Mouse (Mus musculus): ENCODE measurements at regions not wholly inside any gene's neighbourhood (a gene's known extent, or its start where the extent isn't known, plus 50 kb on each side); places are given as distances from the start of the nearest gene placed in this dataset.
A peak's percentile ranks its signal among the peaks of the same experiment; 100 is the strongest.

GRCm38 (mm10) chr8:92133484-92134406 lies 223.7 kb upstream of the Irx5 start:
- DNase-seq: no peak
- intact Hi-C loops (cut with DNase I): no loop called here

GRCm38 (mm10) chr8:92132949-92133348 lies 224.5 kb upstream of the Irx5 start:
- intact Hi-C loops (cut with DNase I): no loop called here
- no peak for DNase-seq

- no peak for DNase-seq
- intact Hi-C loops (cut with DNase I): no loop called here
Measured at GRCm38 (mm10) chr8:92132526-92132925, 224.9 kb upstream of the Irx5 start.

GRCm38 (mm10) chr8:92130025-92130557 lies 227.3 kb upstream of the Irx5 start:
- intact Hi-C loops (cut with DNase I): no loop called here
- no peak for DNase-seq

- DNase-seq: peak; percentile 45 to 60
Measured at GRCm38 (mm10) chr8:92129241-92130015, 228.0 kb upstream of the Irx5 start.

GRCm38 (mm10) chr8:92125631-92126030 lies 231.8 kb upstream of the Irx5 start:
- intact Hi-C loops (cut with DNase I): no loop called here
- no peak for DNase-seq

More at GRCm38 (mm10) chr8:92129241-92130015, 228.0 kb upstream of the Irx5 start:
- intact Hi-C loops (cut with DNase I): no loop called here

GRCm38 (mm10) chr8:92121296-92121695 lies 236.1 kb upstream of the Irx5 start:
- intact Hi-C loops (cut with DNase I): loop anchor here (5.0 kb wide), 1 partner anchor 324 kb away; no protein-coding TSS in a partner anchor

GRCm38 (mm10) chr8:92115479-92116267 lies 241.8 kb upstream of the Irx5 start:
- no peak for DNase-seq

More at GRCm38 (mm10) chr8:92121296-92121695, 236.1 kb upstream of the Irx5 start:
- no peak for DNase-seq

GRCm38 (mm10) chr8:92114311-92115275 lies 242.8 kb upstream of the Irx5 start:
- intact Hi-C loops (cut with DNase I): no loop called here

More at GRCm38 (mm10) chr8:92115479-92116267, 241.8 kb upstream of the Irx5 start:
- intact Hi-C loops (cut with DNase I): no loop called here

GRCm38 (mm10) chr8:92113901-92114300 lies 243.5 kb upstream of the Irx5 start:
- no peak for DNase-seq
- intact Hi-C loops (cut with DNase I): no loop called here

More at GRCm38 (mm10) chr8:92114311-92115275, 242.8 kb upstream of the Irx5 start:
- DNase-seq: no peak

- intact Hi-C loops (cut with DNase I): no loop called here
Measured at GRCm38 (mm10) chr8:92113386-92113785, 244.0 kb upstream of the Irx5 start.

GRCm38 (mm10) chr8:92104561-92104960 lies 252.9 kb upstream of the Irx5 start:
- intact Hi-C loops (cut with DNase I): no loop called here
- no peak for DNase-seq

More at GRCm38 (mm10) chr8:92113386-92113785, 244.0 kb upstream of the Irx5 start:
- DNase-seq: no peak

GRCm38 (mm10) chr8:92102521-92102920 lies 254.9 kb upstream of the Irx5 start:
- intact Hi-C loops (cut with DNase I): no loop called here
- no peak for DNase-seq

- no peak for DNase-seq
- intact Hi-C loops (cut with DNase I): no loop called here
Measured at GRCm38 (mm10) chr8:92095276-92095675, 262.1 kb upstream of the Irx5 start.

GRCm38 (mm10) chr8:92084124-92084523 lies 273.3 kb upstream of the Irx5 start:
- intact Hi-C loops (cut with DNase I): no loop called here
- no peak for DNase-seq

GRCm38 (mm10) chr8:92081900-92082299 lies 275.5 kb upstream of the Irx5 start:
- intact Hi-C loops (cut with DNase I): no loop called here
- peak; percentile 9 to 37 for DNase-seq

- intact Hi-C loops (cut with DNase I): no loop called here
Measured at GRCm38 (mm10) chr8:92080852-92081251, 276.6 kb upstream of the Irx5 start.

GRCm38 (mm10) chr8:92077611-92078010 lies 275.7 kb upstream of the Irx3 start:
- intact Hi-C loops (cut with DNase I): no loop called here
- no peak for DNase-seq

More at GRCm38 (mm10) chr8:92080852-92081251, 276.6 kb upstream of the Irx5 start:
- no peak for DNase-seq

GRCm38 (mm10) chr8:92072254-92072615 lies 270.4 kb upstream of the Irx3 start:
- intact Hi-C loops (cut with DNase I): no loop called here
- DNase-seq: no peak

All from heart, postnatal 10 days (tissue).